Comparison of ENCODE assay signal across 8 mouse cellular contexts in genomic region chr13:100107652-100108472, GRCm38 (mm10). TPM values are rescaled to one million over a fixed set of nuclear protein-coding genes. Genes with fewer than 3 reads are reported as not detected.
DNase-seq lines count a peak whose midpoint lies in the region; ATAC-seq and TF ChIP-seq lines count a peak whose summit lies in the region.

TSS of gene Serf1 (plus strand) at chr13:100108012.

- peak; percentile 76 to 80 for DNase-seq in B cell, adult 2 months
- peak; percentile 61 to 62 for DNase-seq in adrenal gland, postnatal 4 days (ENCODE audit: low spot score in 2 of 2)
- DNase-seq in kidney, postnatal 10 days = peak; percentile 92

- H3K9ac ChIP-seq in heart, embryonic 13.5 days = peak within 1 kb of the TSS; percentile 85
- H3K9ac ChIP-seq in liver, embryonic 15.5 days = peak within 1 kb of the TSS; percentile 52
- H3K9ac ChIP-seq in neural tube, embryonic 13.5 days = peak within 1 kb of the TSS; percentile 87

- peak; percentile 48; the same call in 1 of the 2 replicates for ATAC-seq in heart, embryonic 13.5 days (ENCODE audit: extremely low read depth, insufficient number of reproducible peaks, low FRiP score, low TSS enrichment)
- peak; percentile 53 for ATAC-seq in liver, embryonic 15.5 days (ENCODE audit: insufficient read depth)
- peak; percentile 84 for ATAC-seq in neural tube, embryonic 13.5 days (ENCODE audit: low read depth)

- peak within 1 kb of the TSS; percentile 86 for H3K4me2 ChIP-seq in heart, embryonic 13.5 days
- H3K4me2 ChIP-seq in liver, embryonic 15.5 days = peak within 1 kb of the TSS; percentile 89
- H3K4me2 ChIP-seq in neural tube, embryonic 13.5 days = peak within 1 kb of the TSS; percentile 80

- TF ChIP-seq POLR2A in embryonic fibroblast, embryonic 13.5 days (IDR thresholded peaks at IDR 0.05; ENCODE audit: low read depth, low read length) = peak; percentile 86
- peak; percentile 81 for TF ChIP-seq POLR2A in testis, adult 2 months (IDR thresholded peaks at IDR 0.05; ENCODE audit: control insufficient read depth, low read depth, low read length)

- peak within 1 kb of the TSS; percentile 63 for H3K4me3 ChIP-seq in embryonic fibroblast, embryonic 13.5 days (ENCODE audit: insufficient read depth, low read length)
- H3K4me3 ChIP-seq in heart, embryonic 13.5 days = peak within 1 kb of the TSS; percentile 81
- H3K4me3 ChIP-seq in liver, embryonic 15.5 days (replicated peaks) = peak within 1 kb of the TSS; percentile 70
- H3K4me3 ChIP-seq in neural tube, embryonic 13.5 days = peak within 1 kb of the TSS; percentile 90
- H3K4me3 ChIP-seq in testis, adult 2 months (ENCODE audit: control insufficient read depth, low read depth, low read length) = peak within 1 kb of the TSS; percentile 88

- H3K27me3 ChIP-seq in heart, embryonic 13.5 days (replicated peaks) = no peaks in the 10 kb centered on the region
- peaks cover 12% of the 10 kb centered on the region for H3K27me3 ChIP-seq in liver, embryonic 15.5 days
- H3K27me3 ChIP-seq in neural tube, embryonic 13.5 days = peaks cover 7% of the 10 kb centered on the region; the same call in 1 of the 2 replicates
- H3K27me3 ChIP-seq in testis, adult 2 months (ENCODE audit: control insufficient read depth, insufficient read depth, low read length) = no peaks in the 10 kb centered on the region

- H3K9me3 ChIP-seq in heart, embryonic 13.5 days = no peaks in the 10 kb centered on the region
- H3K9me3 ChIP-seq in liver, embryonic 15.5 days (replicated peaks) = no peaks in the 10 kb centered on the region
- no peaks in the 10 kb centered on the region for H3K9me3 ChIP-seq in neural tube, embryonic 13.5 days

- WGBS in heart, embryonic 13.5 days = under 1% methylated on average over 75 of the region's 76 CpGs
- WGBS in liver, embryonic 15.5 days (ENCODE audit: insufficient replicate concordance) = 1% methylated on average over 76 of the region's 76 CpGs
- 1% methylated on average over 64 of the region's 76 CpGs for WGBS in neural tube, embryonic 13.5 days

- TF ChIP-seq CTCF in embryonic fibroblast, embryonic 13.5 days (IDR thresholded peaks at IDR 0.05; ENCODE audit: borderline replicate concordance, insufficient read depth, low read length) = no peak
- TF ChIP-seq CTCF in testis, adult 2 months (IDR thresholded peaks at IDR 0.05; ENCODE audit: control insufficient read depth, insufficient read depth, insufficient replicate concordance, low read depth, low read length) = no peak

- no peaks in the 10 kb centered on the region; the same call in 1 of the 2 replicates for H3K36me3 ChIP-seq in heart, embryonic 13.5 days
- H3K36me3 ChIP-seq in liver, embryonic 15.5 days (replicated peaks) = no peaks in the 10 kb centered on the region
- H3K36me3 ChIP-seq in neural tube, embryonic 13.5 days = peaks cover 17% of the 10 kb centered on the region
- H3K36me3 ChIP-seq in testis, adult 2 months (ENCODE audit: control insufficient read depth, insufficient read depth, low read length) = no peaks in the 10 kb centered on the region

- H3K4me1 ChIP-seq in embryonic fibroblast, embryonic 13.5 days (ENCODE audit: control insufficient read depth, insufficient read depth, low read length) = peaks cover 2% of the 10 kb centered on the region; the same call in 1 of the 2 replicates
- peaks cover 19% of the 10 kb centered on the region for H3K4me1 ChIP-seq in heart, embryonic 13.5 days
- peaks cover 30% of the 10 kb centered on the region for H3K4me1 ChIP-seq in liver, embryonic 15.5 days (replicated peaks)
- peaks cover 30% of the 10 kb centered on the region for H3K4me1 ChIP-seq in neural tube, embryonic 13.5 days (replicated peaks)
- peaks cover 7% of the 10 kb centered on the region for H3K4me1 ChIP-seq in testis, adult 2 months (ENCODE audit: control insufficient read depth, insufficient read depth, low read length)

- H3K27ac ChIP-seq in embryonic fibroblast, embryonic 13.5 days (ENCODE audit: insufficient read depth, low read length) = no peak within 1 kb of the TSS
- H3K27ac ChIP-seq in heart, embryonic 13.5 days (replicated peaks) = peak within 1 kb of the TSS; percentile 73
- no peak within 1 kb of the TSS for H3K27ac ChIP-seq in liver, embryonic 15.5 days (replicated peaks)
- H3K27ac ChIP-seq in neural tube, embryonic 13.5 days (replicated peaks) = peak within 1 kb of the TSS; percentile 80
- peak within 1 kb of the TSS; percentile 87 for H3K27ac ChIP-seq in testis, adult 2 months (ENCODE audit: control insufficient read depth, insufficient read depth, low read depth, low read length)

RNA-seq across cellular contexts. Expression of gene Serf1, which starts in this region (rescaled TPM):
- 10 to 100 TPM; 31.0 to 34.5 TPM for total RNA-seq in adrenal gland, postnatal 4 days (2021)
- polyA plus RNA-seq in embryonic fibroblast, embryonic 13.5 days (2011; ENCODE audit: insufficient read length, low read depth, missing spikeins) = 69.0 and 76.3 TPM in 2 replicates
- polyA plus RNA-seq in heart, embryonic 13.5 days (2015; fragmentation: Nextera tagmentation; extraction: Ambion mirVana) = 116 and 119 TPM in 2 replicates
- 13.8 and 15.0 TPM in 2 replicates for polyA plus RNA-seq in liver, embryonic 15.5 days (2015; fragmentation: Nextera tagmentation; extraction: Ambion mirVana)
- polyA plus RNA-seq in neural tube, embryonic 13.5 days (2015; fragmentation: Nextera tagmentation; extraction: Ambion mirVana) = 475 and 487 TPM in 2 replicates
- 618 and 898 TPM in 2 replicates for polyA plus RNA-seq in testis, adult 2 months (2012; rRNA removed)

Comparison
In these comparisons a context has a peak if more than half of its experiments do, and no peak if none do; other contexts are left out.
1. H3K27ac ChIP-seq: peak in heart, embryonic 13.5 days (single experiment), neural tube, embryonic 13.5 days (single experiment) and testis, adult 2 months (single experiment); none in embryonic fibroblast, embryonic 13.5 days (single experiment) and liver, embryonic 15.5 days (single experiment).
2. Peak in every context shown above with its lines, with median percentiles within 50 percentile points of each other: DNase-seq, H3K4me3 ChIP-seq, ATAC-seq, H3K4me2 ChIP-seq and H3K9ac ChIP-seq.